Mouse (Mus musculus): ENCODE data around the gene Psmg3. TPM values are rescaled to one million over a fixed set of nuclear protein-coding genes. Genes with fewer than 3 reads are reported as not detected.
A peak's percentile ranks its signal among the peaks of the same experiment; 100 is the strongest.

Psmg3 gene
- 26.9 and 30.1 TPM in 2 replicates for total RNA-seq (2014; rRNA removed)
- 63.9 and 66.3 TPM in 2 replicates for polyA plus RNA-seq (2015; fragmentation: Nextera tagmentation; extraction: Ambion mirVana)

GRCm38 (mm10) chr5:139826357-139827055 lies at the start of gene Psmg3, which contains the start of gene Gm26938:
TSS of gene Psmg3 (minus strand) at chr5:139826885.
TSS of gene Gm26938 (minus strand) at chr5:139826407.
- H3K27ac ChIP-seq (ENCODE audit: low read depth, low read length), result peak within 1 kb of the TSS; percentile 88
- 1% methylated on average over 43 of the region's 43 CpGs for WGBS
- peak; percentile 94 for DNase-seq
- H3K4me1 ChIP-seq (ENCODE audit: insufficient read depth), result peaks cover 11% of the 10 kb centered on the region
- peak within 1 kb of the TSS; percentile 79 for H3K4me3 ChIP-seq (ENCODE audit: low read depth, low read length)
- H3K4me2 ChIP-seq (ENCODE audit: low read depth), result peak within 1 kb of the TSS; percentile 81
- TF ChIP-seq CTCF (IDR thresholded peaks at IDR 0.05; ENCODE audit: low read depth), result peak; percentile 5; the same call in 1 of the 2 replicates
- peak within 1 kb of the TSS; percentile 81 for H3K9ac ChIP-seq
- peaks cover 24% of the 10 kb centered on the region for H3K36me3 ChIP-seq (ENCODE audit: insufficient read depth)
- H3K9me3 ChIP-seq (ENCODE audit: low read length), result no peaks in the 10 kb centered on the region
- no peaks in the 10 kb centered on the region for H3K27me3 ChIP-seq (ENCODE audit: insufficient read depth, low read length)
- ATAC-seq, result peak; percentile 92

GRCm38 (mm10) chr5:139871526-139871925 lies 44.8 kb upstream of the Psmg3 start:
- no peak for TF ChIP-seq CTCF (IDR thresholded peaks at IDR 0.05; ENCODE audit: low read depth)
- no peak overlapping the region for H3K9ac ChIP-seq
- H3K4me3 ChIP-seq (ENCODE audit: low read depth, low read length), result no peak overlapping the region
- no peaks in the 10 kb centered on the region for H3K27me3 ChIP-seq (ENCODE audit: insufficient read depth, low read length)
- H3K36me3 ChIP-seq (ENCODE audit: insufficient read depth), result no peaks in the 10 kb centered on the region
- ATAC-seq (no peak), DNase-seq (no peak)
- H3K9me3 ChIP-seq (ENCODE audit: low read length), result no peaks in the 10 kb centered on the region
- no peaks in the 10 kb centered on the region for H3K4me1 ChIP-seq (ENCODE audit: insufficient read depth)
- H3K4me2 ChIP-seq (ENCODE audit: low read depth), result no peak overlapping the region
- H3K27ac ChIP-seq (ENCODE audit: low read depth, low read length), result no peak overlapping the region
- 79% methylated on average over 1 of the region's 1 CpGs for WGBS

GRCm38 (mm10) chr5:139870886-139871285 lies 44.2 kb upstream of the Psmg3 start:
- 16% methylated on average over 4 of the region's 4 CpGs for WGBS
- H3K9me3 ChIP-seq (ENCODE audit: low read length), result no peaks in the 10 kb centered on the region
- H3K27ac ChIP-seq (ENCODE audit: low read depth, low read length), result no peak overlapping the region
- DNase-seq (no peak), ATAC-seq (no peak)
- H3K36me3 ChIP-seq (ENCODE audit: insufficient read depth), result no peaks in the 10 kb centered on the region
- H3K4me1 ChIP-seq (ENCODE audit: insufficient read depth), result no peaks in the 10 kb centered on the region
- no peak for TF ChIP-seq CTCF (IDR thresholded peaks at IDR 0.05; ENCODE audit: low read depth)
- no peaks in the 10 kb centered on the region for H3K27me3 ChIP-seq (ENCODE audit: insufficient read depth, low read length)
- no peak overlapping the region for H3K4me2 ChIP-seq (ENCODE audit: low read depth)
- H3K4me3 ChIP-seq (ENCODE audit: low read depth, low read length), result no peak overlapping the region
- no peak overlapping the region for H3K9ac ChIP-seq

GRCm38 (mm10) chr5:139862759-139863158 lies 36.1 kb upstream of the Psmg3 start:
- Histone ChIP-seq H3K27me3 (ENCODE audit: insufficient read depth, low read length) (no peaks in the 10 kb centered on the region), H3K4me1 (ENCODE audit: insufficient read depth) (no peaks in the 10 kb centered on the region), H3K9me3 (ENCODE audit: low read length) (no peaks in the 10 kb centered on the region), H3K4me3 (ENCODE audit: low read depth, low read length) (no peak overlapping the region), H3K4me2 (ENCODE audit: low read depth) (no peak overlapping the region), H3K27ac (ENCODE audit: low read depth, low read length) (no peak overlapping the region), H3K9ac (no peak overlapping the region), H3K36me3 (ENCODE audit: insufficient read depth) (no peaks in the 10 kb centered on the region)
- DNase-seq (peak; percentile 71), ATAC-seq (no peak; the same call in 1 of the 2 replicates)
- WGBS, result 16% methylated on average over 4 of the region's 4 CpGs
- TF ChIP-seq CTCF (IDR thresholded peaks at IDR 0.05; ENCODE audit: low read depth), result no peak

- no peak overlapping the region for H3K4me3 ChIP-seq (ENCODE audit: low read depth, low read length)
- H3K27ac ChIP-seq (ENCODE audit: low read depth, low read length), result no peak overlapping the region
- no peak for TF ChIP-seq CTCF (IDR thresholded peaks at IDR 0.05; ENCODE audit: low read depth)
- WGBS, result 9% methylated on average over 15 of the region's 15 CpGs
- H3K9ac ChIP-seq, result no peak overlapping the region
- H3K4me2 ChIP-seq (ENCODE audit: low read depth), result peak overlapping the region; percentile 17; the same call in 1 of the 2 replicates
- ATAC-seq, result no peak
- no peak for DNase-seq
- H3K27me3 ChIP-seq (ENCODE audit: insufficient read depth, low read length), result no peaks in the 10 kb centered on the region
- no peaks in the 10 kb centered on the region for H3K4me1 ChIP-seq (ENCODE audit: insufficient read depth)
- no peaks in the 10 kb centered on the region for H3K9me3 ChIP-seq (ENCODE audit: low read length)
- no peaks in the 10 kb centered on the region for H3K36me3 ChIP-seq (ENCODE audit: insufficient read depth)
These were observed 33.8 kb upstream of the Psmg3 start for GRCm38 (mm10) chr5:139860328-139861104.

GRCm38 (mm10) chr5:139849626-139850320 lies 23.1 kb upstream of the Psmg3 start:
- TF ChIP-seq CTCF (IDR thresholded peaks at IDR 0.05; ENCODE audit: low read depth), result no peak
- DNase-seq (no peak), ATAC-seq (no peak)
- no peaks in the 10 kb centered on the region for H3K27me3 ChIP-seq (ENCODE audit: insufficient read depth, low read length)
- H3K36me3 ChIP-seq (ENCODE audit: insufficient read depth), result no peaks in the 10 kb centered on the region
- WGBS, result 55% methylated on average over 12 of the region's 12 CpGs
- no peak overlapping the region for H3K9ac ChIP-seq
- no peaks in the 10 kb centered on the region for H3K4me1 ChIP-seq (ENCODE audit: insufficient read depth)
- no peak overlapping the region for H3K4me3 ChIP-seq (ENCODE audit: low read depth, low read length)
- no peaks in the 10 kb centered on the region for H3K9me3 ChIP-seq (ENCODE audit: low read length)
- no peak overlapping the region for H3K4me2 ChIP-seq (ENCODE audit: low read depth)
- H3K27ac ChIP-seq (ENCODE audit: low read depth, low read length), result no peak overlapping the region

All from forebrain, postnatal 0 days (tissue).